ENCODE assay signal across 15 mouse cellular contexts in the genomic region with DNA sequence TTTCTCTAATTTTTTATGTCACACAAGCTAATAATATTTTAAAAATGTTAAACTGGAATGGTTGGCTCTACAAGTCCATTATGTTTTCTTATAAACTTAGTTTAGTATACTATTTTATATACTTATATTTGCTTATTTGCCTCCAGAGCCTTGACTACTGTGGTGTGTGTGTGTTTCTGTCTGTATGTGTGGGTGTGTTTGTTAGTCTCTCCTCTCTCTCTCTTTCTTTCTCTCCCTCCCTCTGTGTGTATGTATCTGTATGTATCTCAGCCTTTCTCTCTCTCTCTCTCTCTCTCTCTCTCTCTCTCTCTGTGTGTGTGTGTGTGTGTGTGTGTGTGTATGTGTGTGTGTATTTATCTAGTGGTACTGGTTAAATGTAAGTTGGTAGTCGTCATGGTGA.
"Had no signal": no experiment of that assay in that cellular context is flagged by ENCODE, and none has a peak within 500 bp of the region (broad histone marks: within the 10 kb centered on the region; RNA-seq: fewer than 3 reads in every experiment).

No protein-coding gene starts in this region.

- H3K9ac ChIP-seq: liver, embryonic 14.5 days; lung, embryonic 14.5 days; midbrain, embryonic 12.5 days had no signal

- H3K27ac ChIP-seq: liver, embryonic 14.5 days; midbrain, embryonic 10.5 days; midbrain, embryonic 12.5 days had no signal

- DNase-seq: lung, adult 18-20 months; lung, postnatal 10 days; lung, postnatal 4 days; right cerebral cortex, adult 18-20 months; right cerebral cortex, postnatal 25 days; right cerebral cortex, postnatal 4 days; spleen, adult 18-20 months; thymus, adult 18-20 months; thymus, postnatal 14 days; thymus, postnatal 36 days had no signal

- H3K4me2 ChIP-seq: lung, embryonic 14.5 days; midbrain, embryonic 12.5 days had no signal

- H3K4me3 ChIP-seq: midbrain, embryonic 10.5 days; midbrain, embryonic 12.5 days; myocyte had no signal

- H3K4me1 ChIP-seq: midbrain, embryonic 12.5 days had no signal

- H3K9me3 ChIP-seq: midbrain, embryonic 10.5 days; midbrain, embryonic 12.5 days had no signal

- H3K27me3 ChIP-seq: midbrain, embryonic 12.5 days had no signal

- H3K36me3 ChIP-seq: midbrain, embryonic 10.5 days; midbrain, embryonic 12.5 days had no signal
